Mouse (Mus musculus) liver, embryonic 14.5 days (tissue): ENCODE data around the gene Nf1.
"Not testable (repeated sequence)": the region's sequence is repeated elsewhere in the genome, so short reads cannot be mapped to it uniquely, and the experiment has no call there.

ENCODE experiments used
- CTCF ChIP-seq: IDR thresholded peaks from 2 replicates; pipeline ENCODE4 v1.5.1; 2016; ENCODE audit warnings: antibody characterized with exemption, low read depth, control low read depth
- EP300 ChIP-seq: IDR thresholded peaks from 2 replicates; pipeline ENCODE4 v1.6.1; 2016; ENCODE audit warnings: antibody characterized with exemption, low read depth

DNA sequence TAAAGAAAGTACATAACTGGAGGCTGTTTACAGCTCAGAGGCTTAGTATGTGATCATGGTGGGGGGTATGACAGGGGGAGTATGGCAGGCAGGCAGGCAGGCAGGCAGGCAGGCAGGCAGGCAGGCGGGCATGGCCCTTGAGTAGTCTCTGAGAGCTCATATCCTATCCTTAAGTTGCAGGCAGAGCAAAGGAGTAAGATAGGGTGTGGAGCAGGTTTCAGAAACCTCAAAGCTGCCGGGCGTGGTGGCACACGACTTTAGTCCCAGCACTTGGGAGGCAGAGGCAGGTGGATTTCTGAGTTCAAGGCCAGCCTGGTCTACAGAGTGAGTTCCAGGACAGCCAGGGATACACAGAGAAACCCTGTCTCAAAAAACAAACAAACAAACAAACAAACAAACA, 35.2 kb upstream of the Nf1 start:
- not testable (repeated sequence) for TF ChIP-seq CTCF, EP300
